ENCODE assay signal across 18 mouse cellular contexts in the genomic region with DNA sequence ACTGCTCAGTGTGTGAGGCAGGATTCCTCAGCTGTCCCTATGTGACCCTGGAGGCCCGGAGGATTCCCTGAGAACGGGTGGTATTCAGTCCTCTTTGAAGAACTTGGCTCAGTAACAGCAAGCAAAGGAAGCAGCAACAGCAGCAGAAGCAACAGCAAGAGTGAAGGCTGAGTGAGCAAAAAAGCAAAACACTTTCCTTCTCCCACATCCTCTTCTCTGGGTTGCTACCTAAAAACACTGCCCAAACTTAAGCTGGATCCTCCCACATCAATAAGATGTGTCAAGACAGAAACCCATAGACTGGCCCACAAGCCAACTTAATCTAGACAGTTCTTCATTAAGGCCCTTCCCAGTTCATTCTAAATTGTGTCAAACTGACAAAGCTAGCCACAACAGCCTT.
DNase-seq lines count a peak whose midpoint lies in the region; ATAC-seq lines count a peak whose summit lies in the region.
"Had no signal": no experiment of that assay in that cellular context is flagged by ENCODE, and none has a peak within 500 bp of the region (broad histone marks: within the 10 kb centered on the region; RNA-seq: fewer than 3 reads in every experiment).

No protein-coding gene starts in this region.

- ATAC-seq in frontal cortex, adult (ENCODE audit: low TSS enrichment) = peak; percentile 91
- ATAC-seq in intestine, embryonic 14.5 days (replicated peaks; ENCODE audit: low FRiP score, low TSS enrichment, low read depth) = no peak
- ATAC-seq in intestine, embryonic 15.5 days = no peak
- ATAC-seq: forebrain, embryonic 13.5 days; forebrain, embryonic 15.5 days; forebrain, postnatal 0 days had no signal

- H3K4me3 ChIP-seq in intestine, embryonic 14.5 days (ENCODE audit: low read depth, low read length) = no peak overlapping the region
- H3K4me3 ChIP-seq in intestine, embryonic 15.5 days (replicated peaks) = no peak overlapping the region
- H3K4me3 ChIP-seq: embryonic facial prominence, embryonic 10.5 days; embryonic facial prominence, embryonic 12.5 days; forebrain, embryonic 13.5 days; forebrain, embryonic 15.5 days had no signal

- no peak overlapping the region for H3K4me2 ChIP-seq in intestine, embryonic 14.5 days (ENCODE audit: low read length)
- H3K4me2 ChIP-seq in intestine, embryonic 15.5 days (replicated peaks) = no peak overlapping the region
- H3K4me2 ChIP-seq: embryonic facial prominence, embryonic 12.5 days; forebrain, embryonic 13.5 days; forebrain, embryonic 15.5 days had no signal

- H3K27ac ChIP-seq in intestine, embryonic 14.5 days (ENCODE audit: low read depth) = no peak overlapping the region
- no peak overlapping the region for H3K27ac ChIP-seq in intestine, embryonic 15.5 days
- H3K27ac ChIP-seq: embryonic facial prominence, embryonic 10.5 days; embryonic facial prominence, embryonic 12.5 days; forebrain, embryonic 13.5 days; forebrain, embryonic 15.5 days had no signal

- peaks cover 9% of the 10 kb centered on the region for H3K4me1 ChIP-seq in intestine, embryonic 14.5 days (replicated peaks; ENCODE audit: control insufficient read depth, insufficient read depth, low read length)
- 0 out of 2 replicates have a peak, but pooled peaks cover 6% of the 10 kb centered on the region for H3K4me1 ChIP-seq in intestine, embryonic 15.5 days (replicated peaks)
- H3K4me1 ChIP-seq: forebrain, embryonic 13.5 days; forebrain, embryonic 15.5 days had no signal

- 62% methylated on average over 2 of the region's 2 CpGs for WGBS in intestine, embryonic 14.5 days
- 49% methylated on average over 2 of the region's 2 CpGs for WGBS in intestine, embryonic 15.5 days

- H3K27me3 ChIP-seq in intestine, embryonic 14.5 days (replicated peaks; ENCODE audit: control insufficient read depth, insufficient read depth, low read length) = no peaks in the 10 kb centered on the region
- no peaks in the 10 kb centered on the region for H3K27me3 ChIP-seq in intestine, embryonic 15.5 days (replicated peaks)
- H3K27me3 ChIP-seq: embryonic facial prominence, embryonic 12.5 days; forebrain, embryonic 13.5 days; forebrain, embryonic 15.5 days had no signal

- H3K9ac ChIP-seq in intestine, embryonic 14.5 days (ENCODE audit: low read length) = no peak overlapping the region
- no peak overlapping the region for H3K9ac ChIP-seq in intestine, embryonic 15.5 days
- H3K9ac ChIP-seq: embryonic facial prominence, embryonic 12.5 days; forebrain, embryonic 13.5 days; forebrain, embryonic 15.5 days; forebrain, postnatal 0 days had no signal

- H3K36me3 ChIP-seq in intestine, embryonic 14.5 days (ENCODE audit: control insufficient read depth, insufficient read depth, low read length) = no peaks in the 10 kb centered on the region
- H3K36me3 ChIP-seq in intestine, embryonic 15.5 days = no peaks in the 10 kb centered on the region
- H3K36me3 ChIP-seq: embryonic facial prominence, embryonic 10.5 days; embryonic facial prominence, embryonic 12.5 days; forebrain, embryonic 15.5 days had no signal

- DNase-seq in frontal cortex, postnatal 25 days (ENCODE audit: low spot score in 2 of 2) = no peak
- peak; percentile 34 for DNase-seq in intestine, embryonic 14.5 days (ENCODE audit: low spot score)
- no peak for DNase-seq in layer of hippocampus, adult 9-10 months (ENCODE audit: low spot score)
- DNase-seq: adrenal gland, adult 2 months; adrenal gland, postnatal 10 days; adrenal gland, postnatal 25 days; cerebellum, adult 11-12 months; cerebellum, adult 2 months; cerebellum, adult 9-10 months; cerebellum, postnatal 10 days; cerebellum, postnatal 25 days; forebrain, postnatal 0 days had no signal

- no peaks in the 10 kb centered on the region for H3K9me3 ChIP-seq in intestine, embryonic 14.5 days (ENCODE audit: control insufficient read depth, low read length)
- no peaks in the 10 kb centered on the region for H3K9me3 ChIP-seq in intestine, embryonic 15.5 days
- H3K9me3 ChIP-seq: embryonic facial prominence, embryonic 10.5 days; embryonic facial prominence, embryonic 12.5 days; forebrain, embryonic 13.5 days; forebrain, embryonic 15.5 days had no signal
